Mouse (Mus musculus) liver, postnatal 0 days (tissue): Measurements from ENCODE around the gene Men1.

Experiments
- CTCF ChIP-seq: sonication (generic); IDR thresholded peaks from 2 replicates; pipeline ENCODE4 v1.5.1; 2016; ENCODE audit warnings: antibody characterized with exemption, low read depth
- EP300 ChIP-seq: IDR thresholded peaks from 2 replicates; pipeline ENCODE4 v1.6.1; 2016; ENCODE audit warnings: antibody characterized with exemption, low read depth, mild to moderate bottlenecking

DNA sequence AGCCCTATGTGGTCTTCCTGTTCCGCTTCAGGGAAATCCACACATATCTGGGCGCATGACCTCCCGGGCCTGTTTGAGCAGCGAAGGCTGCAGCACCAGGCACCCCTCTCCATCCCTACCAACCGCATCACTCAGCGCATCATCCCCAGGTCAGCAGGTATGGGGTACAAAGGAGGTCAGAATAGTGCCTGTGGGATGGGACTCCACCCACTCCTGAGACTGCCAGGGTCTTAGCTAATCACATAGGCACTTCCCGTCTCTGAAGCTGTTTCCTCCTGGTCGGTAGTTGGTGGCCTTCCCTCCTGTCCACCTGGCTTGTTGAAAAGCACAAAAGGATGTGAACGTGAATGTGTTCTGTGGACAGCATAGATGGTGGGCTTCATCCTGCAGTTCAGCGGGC is 11.9 kb downstream of the Men1 start:
- TF ChIP-seq CTCF (no peak), EP300 (no peak)
